Mouse (Mus musculus) CH12.LX (cell line): ENCODE data around the gene Ano10. TPM values are rescaled to one million over a fixed set of nuclear protein-coding genes. Genes with fewer than 3 reads are reported as not detected.

Experiments used
- DNase-seq: peaks from one replicate; pipeline ENCODE4 v3.0.0-alpha.2; 2013; ENCODE audit errors: extremely low read depth
- H3K27ac ChIP-seq: 2 replicates; pipeline ENCODE4 v1.5.1; 2012; ENCODE audit warnings: low read depth, mild to moderate bottlenecking, control low read depth, moderate library complexity; ENCODE audit not compliant: insufficient read depth
- H3K27me3 ChIP-seq: replicated peaks from 2 replicates; pipeline ENCODE3; 2012; ENCODE audit warnings: inconsistent platforms
- H3K36me3 ChIP-seq, 2 experiments: replicated peaks in 1 of 2; 2 replicates each; pipeline versions ENCODE3 to v1.6.1; 2012; ENCODE audit warnings: inconsistent platforms in 1 of 2, low read length in 1 of 2, mild to moderate bottlenecking in 1 of 2, mixed read lengths in 1 of 2, moderate library complexity in 1 of 2; ENCODE audit not compliant: control insufficient read depth in 1 of 2, insufficient read depth in 1 of 2
- H3K4me1 ChIP-seq, 2 experiments: 2 replicates each; pipeline ENCODE4 v1.6.1; 2012; ENCODE audit warnings: inconsistent platforms in 1 of 2, moderate library complexity in 1 of 2; ENCODE audit not compliant: insufficient read depth in 2 of 2, control insufficient read depth in 1 of 2
- H3K4me2 ChIP-seq: 2 replicates; pipeline ENCODE4 v1.6.1; 2012; ENCODE audit warnings: low read depth, mild to moderate bottlenecking, control low read depth; ENCODE audit not compliant: poor library complexity, insufficient read depth, severe bottlenecking
- H3K4me3 ChIP-seq, 3 experiments: fragments of 150-350 bp in 1 of 3; sonication (generic) in 1 of 3; replicated peaks in 1 of 3; 2 replicates each; pipeline versions ENCODE3 to v1.5.1; 2011 to 2012; ENCODE audit warnings: low read depth in 2 of 3, low read length in 2 of 3, mild to moderate bottlenecking in 2 of 3, moderate library complexity in 2 of 3, control low read depth in 1 of 3, improper control_type of control experiment in 1 of 3, inconsistent platforms in 1 of 3, mixed read lengths in 1 of 3; ENCODE audit not compliant: poor library complexity in 1 of 3
- H3K79me2 ChIP-seq: replicated peaks from 2 replicates; pipeline ENCODE4 v1.6.1; 2012; ENCODE audit warnings: mild to moderate bottlenecking, moderate library complexity; ENCODE audit not compliant: control insufficient read depth, poor library complexity, insufficient read depth, severe bottlenecking; ENCODE audit errors: extremely low read depth
- H3K9ac ChIP-seq: 2 replicates; pipeline ENCODE4 v1.6.1; 2012; ENCODE audit warnings: low read depth, mild to moderate bottlenecking, control low read depth, moderate library complexity; ENCODE audit not compliant: insufficient read depth
- H3K9me3 ChIP-seq: replicated peaks from 2 replicates; pipeline ENCODE3; 2012; ENCODE audit warnings: low read length, inconsistent platforms, mixed read lengths
- BHLHE40 ChIP-seq: IDR thresholded peaks from 2 replicates; pipeline ENCODE4 v1.6.1; 2011; ENCODE audit warnings: mild to moderate bottlenecking, low read depth, low read length, improper control_type of control experiment
- CTCF ChIP-seq, 2 experiments: IDR thresholded peaks in 1 of 2; conservative IDR thresholded peaks in 1 of 2; 2 replicates each; pipeline ENCODE4 v1.5.1; 2011 to 2012; ENCODE audit warnings: low read depth in 2 of 2, low read length in 2 of 2, improper control_type of control experiment in 1 of 2, inconsistent platforms in 1 of 2, mild to moderate bottlenecking in 1 of 2, moderate library complexity in 1 of 2
- ELF1 ChIP-seq: IDR thresholded peaks from 2 replicates; pipeline ENCODE4 v1.6.1; 2014; ENCODE audit warnings: low read depth, mild to moderate bottlenecking, inconsistent platforms, low read length, improper control_type of control experiment
- EP300 ChIP-seq: IDR thresholded peaks from 2 replicates; pipeline ENCODE4 v1.6.1; 2011; ENCODE audit warnings: low read length, improper control_type of control experiment
- GABPA ChIP-seq: IDR thresholded peaks from 2 replicates; pipeline ENCODE4 v1.6.1; 2012; ENCODE audit warnings: low read depth, low read length, improper control_type of control experiment, inconsistent platforms; ENCODE audit not compliant: insufficient replicate concordance
- MAFK ChIP-seq: IDR thresholded peaks from 2 replicates; pipeline ENCODE4 v1.6.1; 2011; ENCODE audit warnings: low read length, improper control_type of control experiment; ENCODE audit not compliant: insufficient replicate concordance
- MAX ChIP-seq: IDR thresholded peaks from 2 replicates; pipeline ENCODE4 v1.6.1; 2011; ENCODE audit warnings: low read length, improper control_type of control experiment
- MAZ ChIP-seq: IDR thresholded peaks from 2 replicates; pipeline ENCODE4 v1.6.1; 2012; ENCODE audit warnings: low read depth, mild to moderate bottlenecking, inconsistent platforms, low read length, improper control_type of control experiment, moderate library complexity
- MEF2A ChIP-seq: IDR thresholded peaks from 2 replicates; pipeline ENCODE4 v1.6.1; 2014; ENCODE audit warnings: low read depth, mild to moderate bottlenecking, inconsistent platforms, low read length, improper control_type of control experiment, borderline replicate concordance
- NRF1 ChIP-seq: IDR thresholded peaks from 2 replicates; pipeline ENCODE4 v1.6.1; 2014; ENCODE audit warnings: low read depth, mild to moderate bottlenecking, inconsistent platforms, low read length, improper control_type of control experiment, moderate library complexity
- PAX5 ChIP-seq: IDR thresholded peaks from 2 replicates; pipeline ENCODE4 v1.6.1; 2012; ENCODE audit warnings: low read length, inconsistent platforms, mixed read lengths
- RAD21 ChIP-seq: IDR thresholded peaks from 2 replicates; pipeline ENCODE4 v1.6.1; 2011; ENCODE audit warnings: low read depth, mild to moderate bottlenecking, low read length, improper control_type of control experiment, moderate library complexity
- SMC3 ChIP-seq: IDR thresholded peaks from 2 replicates; pipeline ENCODE4 v1.6.1; 2011; ENCODE audit warnings: low read depth, low read length, improper control_type of control experiment
- ZC3H11A ChIP-seq: IDR thresholded peaks from 2 replicates; pipeline ENCODE4 v1.6.1; 2012; ENCODE audit warnings: low read depth, mild to moderate bottlenecking, inconsistent platforms, low read length, improper control_type of control experiment
- ZMIZ1 ChIP-seq: IDR thresholded peaks from 2 replicates; pipeline ENCODE4 v1.6.1; 2012; ENCODE audit warnings: low read depth, mild to moderate bottlenecking, inconsistent platforms, low read length, improper control_type of control experiment
- ZNF384 ChIP-seq: IDR thresholded peaks from 2 replicates; pipeline ENCODE4 v1.6.1; 2012; ENCODE audit warnings: low read depth, low read length, improper control_type of control experiment, inconsistent platforms
- dilution Hi-C: fragments of 300-500 bp; cut with MboI; formaldehyde crosslinking; loops from 2 replicates; pipeline ENCODE4 v1.14.3; 2020; ENCODE audit warnings: low sequenced_read_pairs; ENCODE audit not compliant: extremely low pct_unique_long_range_greater_than_20kb, extremely low pct_ligation_motif_present
- in situ Hi-C: fragments of 300-500 bp; cut with MboI; formaldehyde crosslinking; loops from 3 replicates; pipeline ENCODE4 v1.14.3; 2019; ENCODE audit warnings: low sequenced_read_pairs, low pct_ligation_motif_present, low pct_unique_long_range_greater_than_20kb, mixed read lengths
- polyA plus RNA-seq: library from polyadenylated mRNA; unstranded; fragments of >175 nt; gene quantifications from 2 replicates; pipeline ENCODE4 v1.2.1, GENCODE M21; 2012; ENCODE audit warnings: low read depth; ENCODE audit not compliant: insufficient read length
- total RNA-seq, 2 experiments: library from RNA; depleted of rRNA; stranded (reverse); fragments of 300-350 nt in 1 of 2; fragments of >200 nt in 1 of 2; gene quantifications; 2 replicates each; pipeline ENCODE4 v1.2.3; 2012 to 2014

The Ano10 gene
- total and polyA plus RNA-seq, 3 experiments: 9.5 to 23.9 (median 12.2) TPM

DNA sequence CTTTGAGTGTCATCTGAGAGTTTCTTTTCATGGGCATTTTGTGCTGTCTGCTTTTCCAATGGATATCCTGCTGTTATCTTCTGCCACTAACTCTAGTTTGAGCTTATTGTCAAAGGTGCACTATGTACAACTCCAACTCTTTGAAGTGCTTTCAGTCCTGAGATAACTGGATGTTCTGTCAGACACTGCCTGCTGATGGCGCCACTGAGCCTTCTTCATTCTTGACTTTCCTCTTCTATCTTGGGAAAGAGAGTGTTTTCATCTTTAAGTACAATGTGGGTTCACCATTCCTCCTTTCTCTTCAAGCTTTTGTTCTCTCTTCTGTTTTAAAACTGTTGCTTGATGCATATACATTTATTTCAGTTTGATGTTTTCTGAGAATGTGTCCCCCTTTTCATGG lies 42.1 kb downstream of the Ano10 start:
- Histone ChIP-seq H3K4me3 (no peak overlapping the region), H3K9ac (no peak overlapping the region), H3K36me3 (peaks cover 13 to 54% of the 10 kb centered on the region in 2 experiments), H3K27ac (no peak overlapping the region), H3K4me1 (peaks cover 4 to 10% of the 10 kb centered on the region in 2 experiments), H3K4me2 (no peak overlapping the region), H3K27me3 (no peaks in the 10 kb centered on the region), H3K9me3 (no peaks in the 10 kb centered on the region), H3K79me2 (no peaks in the 10 kb centered on the region)
- dilution Hi-C loops (no loop called here), in situ Hi-C loops (loop anchor here (10.0 kb wide), 1 partner anchor 63 kb away; no protein-coding TSS in a partner anchor)
- no peak for TF ChIP-seq ZNF384
- TF ChIP-seq MEF2A: no peak
- peak; percentile 41 to 56; a peak in 3 of 4 replicates for TF ChIP-seq CTCF (conservative IDR thresholded peaks at IDR 0.05 in 1 of 2, IDR thresholded peaks at IDR 0.05 in 1 of 2; ENCODE audit: low read depth in 2 of 2, low read length in 2 of 2)
- TF ChIP-seq GABPA: no peak
- no peak for TF ChIP-seq ELF1
- TF ChIP-seq PAX5: no peak
- no peak for TF ChIP-seq ZC3H11A
- TF ChIP-seq SMC3: peak; percentile 46
- no peak for TF ChIP-seq ZMIZ1
- TF ChIP-seq MAZ: no peak
- TF ChIP-seq RAD21: peak; percentile 28
- TF ChIP-seq NRF1: no peak
- DNase-seq: no peak

DNA sequence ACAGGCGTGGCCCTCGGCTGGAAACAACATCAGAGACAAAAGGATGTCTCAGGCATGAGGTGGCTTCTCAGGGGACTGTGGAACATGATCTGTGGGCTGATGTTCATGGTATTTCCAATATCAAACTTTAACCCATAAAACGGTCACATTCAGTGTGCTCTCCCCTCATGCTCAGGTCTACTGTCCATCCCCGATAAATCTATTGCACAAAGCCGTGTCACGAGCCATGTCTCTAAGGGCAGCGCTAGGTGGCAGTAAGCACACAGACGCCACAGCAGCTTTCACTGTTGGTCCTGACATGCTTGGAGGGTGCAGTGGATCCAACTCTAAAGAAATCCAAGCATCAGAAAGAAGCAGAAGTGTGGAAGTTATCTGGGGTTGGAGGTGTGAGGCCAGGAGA lies 46.1 kb downstream of the Ano10 start:
- Histone ChIP-seq H3K27ac (no peak overlapping the region), H3K4me1 (peaks cover 12 to 44% of the 10 kb centered on the region in 2 experiments), H3K9ac (no peak overlapping the region), H3K4me2 (no peak overlapping the region), H3K79me2 (no peaks in the 10 kb centered on the region), H3K27me3 (no peaks in the 10 kb centered on the region), H3K36me3 (peaks cover 13 to 37% of the 10 kb centered on the region in 2 experiments), H3K4me3 (no peak overlapping the region), H3K9me3 (no peaks in the 10 kb centered on the region)
- TF ChIP-seq MAX (no peak), EP300 (no peak), MAZ (no peak), RAD21 (peak; percentile 40), CTCF (conservative IDR thresholded peaks at IDR 0.05 in 1 of 2, IDR thresholded peaks at IDR 0.05 in 1 of 2; ENCODE audit: low read depth in 2 of 2, low read length in 2 of 2) (peak in 1 of 2 experiments; percentile 59; a peak in 2 of 4 replicates), ELF1 (no peak), MAFK (no peak), BHLHE40 (no peak), SMC3 (peak; percentile 36), ZMIZ1 (no peak)
- dilution Hi-C loops (no loop called here), in situ Hi-C loops (no loop called here)
- no peak for DNase-seq
